Mouse (Mus musculus) kidney, adult 2 months (tissue): ENCODE measurements around the gene Mdga2.

Experiments used
- CTCF ChIP-seq: fragments of 200-500 bp; conservative IDR thresholded peaks from 2 replicates; pipeline ENCODE4 v1.5.1; 2011; ENCODE audit warnings: low read depth, mild to moderate bottlenecking, control low read depth, low read length, moderate library complexity, mixed read lengths; ENCODE audit not compliant: insufficient read depth, insufficient read length
- POLR2A ChIP-seq: fragments of 200-500 bp; IDR thresholded peaks from one replicate; pipeline ENCODE4 v1.6.1; 2011; ENCODE audit warnings: low read depth, low read length, control low read depth

DNA sequence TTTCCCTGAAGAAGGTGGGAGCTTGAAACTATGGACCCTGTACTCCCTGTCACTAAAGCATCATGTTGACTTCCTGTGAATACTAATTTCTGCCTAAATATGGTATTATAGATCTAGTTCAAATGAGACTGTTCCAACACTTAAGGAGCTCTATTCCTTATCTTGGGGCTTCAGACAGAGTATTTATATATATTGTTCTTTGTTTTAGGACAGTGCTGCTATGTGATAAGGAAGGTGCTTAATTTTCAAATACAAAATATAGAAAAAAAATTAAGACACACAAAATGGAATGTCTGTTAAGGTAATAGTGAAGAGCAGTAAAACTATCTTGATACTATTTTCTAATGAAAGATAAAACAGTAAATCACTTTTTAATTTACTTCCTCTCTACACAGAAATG lies 517.3 kb downstream of the Mdga2 start:
- TF ChIP-seq POLR2A = no peak
- no peak for TF ChIP-seq CTCF
